In the genomic region with DNA sequence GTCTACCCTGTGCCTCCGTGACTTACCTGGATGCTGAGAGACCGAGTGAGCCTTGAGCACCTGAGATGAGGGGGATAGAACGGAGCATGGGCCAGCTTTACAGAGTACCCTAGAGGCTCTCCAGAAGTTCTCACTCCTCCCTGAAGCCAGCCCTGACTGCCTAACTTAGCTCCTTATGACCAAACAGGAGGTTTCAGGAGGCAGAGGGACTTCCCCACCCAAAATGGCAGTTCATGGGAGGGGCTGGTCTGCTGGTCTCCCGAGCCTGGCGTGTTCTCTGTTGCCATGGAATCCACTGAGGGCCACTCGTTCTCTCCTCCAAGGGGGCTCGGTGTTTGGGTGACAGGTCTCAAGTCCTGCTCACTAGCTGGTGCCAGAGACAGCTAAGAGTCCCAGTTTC, we compare ENCODE assay signal across 24 mouse cellular contexts. TPM values are rescaled to one million over a fixed set of nuclear protein-coding genes. Genes with fewer than 3 reads are reported as not detected.
DNase-seq lines count a peak whose midpoint lies in the region; ATAC-seq and TF ChIP-seq lines count a peak whose summit lies in the region.
"Had no signal": no experiment of that assay in that cellular context is flagged by ENCODE, and none has a peak within 500 bp of the region (broad histone marks: within the 10 kb centered on the region; RNA-seq: fewer than 3 reads in every experiment).

No protein-coding gene starts in this region.

- ATAC-seq in forebrain, embryonic 13.5 days = no peak
- no peak for ATAC-seq in forebrain, embryonic 12.5 days (ENCODE audit: low FRiP score)
- ATAC-seq: CD4-positive, CD25-positive, alpha-beta regulatory T cell, adult 4 months; forebrain, embryonic 14.5 days had no signal

- no peak overlapping the region for H3K4me2 ChIP-seq in forebrain, embryonic 13.5 days
- H3K4me2 ChIP-seq in forebrain, embryonic 12.5 days = no peak overlapping the region

- intact Hi-C loops in left cerebral cortex, postnatal 36 days (cut with DNase I) = no loop called here

- TF ChIP-seq POLR2A in testis, adult 2 months (IDR thresholded peaks at IDR 0.05; ENCODE audit: control insufficient read depth, low read depth, low read length) = no peak; the same call in 1 of the 2 replicates

- H3K4me3 ChIP-seq in forebrain, embryonic 13.5 days = no peak overlapping the region
- H3K4me3 ChIP-seq in forebrain, embryonic 12.5 days (replicated peaks) = no peak overlapping the region
- H3K4me3 ChIP-seq in layer of hippocampus, adult 2 months = no peak overlapping the region
- peak overlapping the region; percentile 53 for H3K4me3 ChIP-seq in testis, adult 2 months (ENCODE audit: control insufficient read depth, low read depth, low read length)
- H3K4me3 ChIP-seq: heart, embryonic 10.5 days; myocyte had no signal

- no peak for DNase-seq in layer of hippocampus, adult 2 months (ENCODE audit: low spot score in 2 of 2)
- no peak for DNase-seq in layer of hippocampus, adult 9-11 months
- no peak for DNase-seq in testis, postnatal 14 days (ENCODE audit: low spot score)
- DNase-seq in left cerebral cortex, postnatal 36 days (ENCODE audit: low spot score in 2 of 2) = no peak
- DNase-seq: cerebellum, adult 18-20 months; cerebellum, postnatal 25 days; embryo, embryonic 11 days; kidney, adult 11 months; layer of hippocampus, postnatal 36 days; liver; lung, postnatal 36 days; retina, postnatal 1 day; right cerebral cortex, postnatal 4 days; thymus, postnatal 14 days had no signal

- H3K27me3 ChIP-seq in forebrain, embryonic 13.5 days = no peaks in the 10 kb centered on the region
- no peaks in the 10 kb centered on the region for H3K27me3 ChIP-seq in forebrain, embryonic 12.5 days
- no peaks in the 10 kb centered on the region for H3K27me3 ChIP-seq in testis, adult 2 months (ENCODE audit: control insufficient read depth, insufficient read depth, low read length)

- H3K36me3 ChIP-seq in forebrain, embryonic 13.5 days (ENCODE audit: poor library complexity, severe bottlenecking) = peaks cover 85% of the 10 kb centered on the region
- H3K36me3 ChIP-seq in forebrain, embryonic 12.5 days (replicated peaks) = peaks cover 95% of the 10 kb centered on the region
- no peaks in the 10 kb centered on the region for H3K36me3 ChIP-seq in testis, adult 2 months (ENCODE audit: control insufficient read depth, insufficient read depth, low read length)
- H3K36me3 ChIP-seq: G1E had no signal

- WGBS in forebrain, embryonic 13.5 days = 57% methylated on average over 7 of the region's 7 CpGs
- 76% methylated on average over 7 of the region's 7 CpGs for WGBS in forebrain, embryonic 12.5 days

- H3K9me3 ChIP-seq in forebrain, embryonic 13.5 days (replicated peaks) = no peaks in the 10 kb centered on the region
- no peaks in the 10 kb centered on the region for H3K9me3 ChIP-seq in forebrain, embryonic 12.5 days
- H3K9me3 ChIP-seq: G1E; heart, embryonic 10.5 days had no signal

- H3K27ac ChIP-seq in forebrain, embryonic 13.5 days = 0 out of 2 replicates have a peak overlapping the region, but pooled peaks have one; percentile 8
- H3K27ac ChIP-seq in forebrain, embryonic 12.5 days = no peak overlapping the region
- H3K27ac ChIP-seq in layer of hippocampus, adult 2 months = peak overlapping the region; percentile 28; the same call in 1 of the 2 replicates
- no peak overlapping the region for H3K27ac ChIP-seq in testis, adult 2 months (ENCODE audit: control insufficient read depth, insufficient read depth, low read depth, low read length)
- H3K27ac ChIP-seq: heart, embryonic 10.5 days; kidney, postnatal 0 days had no signal

- H3K4me1 ChIP-seq in forebrain, embryonic 13.5 days = peaks cover 20% of the 10 kb centered on the region
- peaks cover 23% of the 10 kb centered on the region for H3K4me1 ChIP-seq in forebrain, embryonic 12.5 days
- H3K4me1 ChIP-seq in testis, adult 2 months (ENCODE audit: control insufficient read depth, insufficient read depth, low read length) = peaks cover 4% of the 10 kb centered on the region
- H3K4me1 ChIP-seq: heart, embryonic 10.5 days had no signal

- no peak overlapping the region for H3K9ac ChIP-seq in forebrain, embryonic 13.5 days
- H3K9ac ChIP-seq in forebrain, embryonic 12.5 days = no peak overlapping the region

- no peak for TF ChIP-seq CTCF in layer of hippocampus, adult 2 months (conservative IDR thresholded peaks at IDR 0.05)
- no peak for TF ChIP-seq CTCF in testis, adult 2 months (IDR thresholded peaks at IDR 0.05; ENCODE audit: control insufficient read depth, insufficient read depth, insufficient replicate concordance, low read depth, low read length)

RNA-seq across cellular contexts. Expression of a gene that starts 36.2 kb away (rescaled TPM):
- polyA plus RNA-seq in forebrain, embryonic 13.5 days (2015; fragmentation: Nextera tagmentation; extraction: Ambion mirVana) = 24.7 and 27.6 TPM in 2 replicates
- 37.3 and 42.3 TPM in 2 replicates for polyA plus RNA-seq in forebrain, embryonic 12.5 days (2016; fragmentation: Nextera tagmentation; extraction: Ambion mirVana)
- 10 to 100 TPM; 45.9 to 53.2 TPM for total RNA-seq in layer of hippocampus, adult 2 months (2021)
- polyA plus RNA-seq in testis, adult 2 months (2012; rRNA removed) = 8.5 and 9.3 TPM in 2 replicates
- 10 to 100 TPM; 59.0 to 64.1 TPM for total RNA-seq in left cerebral cortex, postnatal 36 days (2021)
- total RNA-seq: megakaryocyte-erythroid progenitor cell, adult 5-6 weeks had no signal
- polyA plus RNA-seq: CD4-positive, CD25-positive, alpha-beta regulatory T cell, adult 4 months; G1E had no signal

Comparison
In these comparisons a context has a peak if more than half of its experiments do, and no peak if none do; other contexts are left out.
1. H3K27ac ChIP-seq: peak in forebrain, embryonic 13.5 days (single experiment) and layer of hippocampus, adult 2 months (single experiment); none in forebrain, embryonic 12.5 days (single experiment) and testis, adult 2 months (single experiment).